Mouse (Mus musculus): ENCODE measurements around the gene Qtrt2. TPM values are rescaled to one million over a fixed set of nuclear protein-coding genes. Genes with fewer than 3 reads are reported as not detected.

Qtrt2 gene
- total RNA-seq (2021): 10 to 100 TPM; 24.9 to 29.2 TPM

DNA sequence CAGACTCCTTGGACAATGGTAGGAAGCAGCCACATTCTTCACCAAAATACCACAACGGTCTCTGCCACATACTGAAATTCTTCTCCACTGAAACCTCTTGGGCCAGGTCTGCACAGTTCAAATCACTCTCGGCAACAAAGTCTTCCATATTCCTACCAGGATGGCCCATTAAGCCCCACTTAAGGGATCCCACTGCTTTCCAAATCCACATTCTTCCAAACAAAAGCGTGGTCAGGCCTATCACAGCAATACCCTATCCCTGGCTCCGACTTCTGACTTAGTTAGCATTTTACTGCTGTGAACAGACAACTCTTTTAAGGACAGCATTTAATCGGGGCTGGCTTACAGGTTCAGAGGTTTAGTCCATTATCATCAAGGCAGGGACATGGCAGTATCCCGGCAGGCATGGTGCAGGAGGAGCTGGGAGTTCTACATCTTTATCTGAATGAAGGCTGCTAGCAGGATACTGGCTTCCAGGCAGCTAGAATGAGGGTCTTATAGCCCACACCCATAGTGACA lies at the start of gene Qtrt2:
Gene Qtrt2 (minus strand): TSS at position 469 of the 519 bp plus-strand sequence.
- DNase-seq (ENCODE audit: extremely low spot score in 1 of 2, low spot score in 2 of 2): no peak
- intact Hi-C loops (cut with DNase I): no loop called here

DNA sequence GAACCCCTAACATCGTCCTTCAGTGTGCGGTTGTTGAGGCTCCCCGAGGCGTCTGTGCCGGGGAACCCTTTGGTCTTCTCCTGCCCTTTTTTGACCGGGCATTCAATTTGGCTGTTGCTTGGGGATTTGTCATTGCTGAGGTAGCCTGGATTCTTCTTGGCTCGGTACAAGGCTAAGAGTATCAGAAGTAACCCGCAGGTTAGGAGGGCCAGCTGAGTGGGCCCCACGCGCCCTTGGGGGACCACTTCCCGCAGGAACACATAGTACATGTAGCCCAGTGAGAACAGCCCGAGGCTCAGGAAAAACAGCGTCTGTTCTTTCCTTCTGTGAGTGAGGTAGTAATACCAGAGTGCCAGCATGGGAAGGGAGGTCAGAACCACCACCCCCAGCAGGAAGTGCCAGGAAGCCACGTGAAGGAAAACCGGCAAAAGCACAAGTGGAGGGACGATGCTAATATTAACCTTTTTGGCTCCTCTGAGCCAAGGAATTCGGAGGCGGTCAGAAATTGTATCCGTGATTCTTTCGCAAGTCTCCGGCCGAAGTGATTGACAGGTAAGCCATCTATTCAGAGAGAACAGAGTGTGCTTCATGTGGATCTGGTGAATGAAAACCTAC lies 47.1 kb upstream of the Qtrt2 start:
- intact Hi-C loops (cut with DNase I): no loop called here
- DNase-seq (ENCODE audit: extremely low spot score in 1 of 2, low spot score in 2 of 2): no peak

DNA sequence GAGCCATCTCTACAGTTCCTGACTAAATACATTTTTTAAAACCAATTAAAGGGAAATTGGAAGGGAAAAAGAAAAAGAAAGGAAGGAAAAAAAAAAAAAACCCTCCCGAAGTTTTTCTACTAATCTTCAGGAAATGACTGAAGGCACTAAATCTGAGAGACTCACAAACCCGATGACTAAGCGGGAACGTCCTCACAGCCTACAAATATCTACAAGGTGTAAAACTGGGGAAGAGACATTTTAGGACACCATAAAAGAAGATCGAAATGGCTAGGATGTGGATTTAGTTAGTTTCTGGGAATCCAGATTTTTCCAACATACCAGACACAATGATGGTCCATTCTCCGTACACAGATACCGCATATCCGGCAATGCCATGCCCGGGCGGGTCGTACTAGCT lies 46.5 kb upstream of the Qtrt2 start:
- intact Hi-C loops (cut with DNase I): no loop called here
- DNase-seq (ENCODE audit: extremely low spot score in 1 of 2, low spot score in 2 of 2): no peak

DNA sequence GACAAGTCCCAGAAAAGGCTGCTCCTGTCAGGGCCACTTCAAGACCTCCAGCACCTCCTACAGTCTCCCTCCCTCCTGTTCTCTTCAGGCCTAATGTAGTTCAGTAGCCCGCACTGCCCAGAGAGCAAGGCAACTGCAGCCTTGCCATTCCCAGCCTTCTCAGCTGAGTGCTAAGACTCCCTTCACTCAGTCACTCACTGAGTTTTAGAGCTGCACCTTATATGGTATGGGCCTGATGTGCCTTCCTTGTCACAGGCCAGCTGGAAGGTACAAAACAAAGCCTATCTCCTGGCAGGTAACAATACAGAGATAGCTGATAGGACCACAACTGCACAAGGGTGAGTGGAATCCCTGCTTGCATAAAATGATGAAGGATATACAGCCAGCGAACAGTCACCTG lies 45.8 kb upstream of the Qtrt2 start:
- intact Hi-C loops (cut with DNase I): no loop called here
- no peak for DNase-seq (ENCODE audit: extremely low spot score in 1 of 2, low spot score in 2 of 2)

DNA sequence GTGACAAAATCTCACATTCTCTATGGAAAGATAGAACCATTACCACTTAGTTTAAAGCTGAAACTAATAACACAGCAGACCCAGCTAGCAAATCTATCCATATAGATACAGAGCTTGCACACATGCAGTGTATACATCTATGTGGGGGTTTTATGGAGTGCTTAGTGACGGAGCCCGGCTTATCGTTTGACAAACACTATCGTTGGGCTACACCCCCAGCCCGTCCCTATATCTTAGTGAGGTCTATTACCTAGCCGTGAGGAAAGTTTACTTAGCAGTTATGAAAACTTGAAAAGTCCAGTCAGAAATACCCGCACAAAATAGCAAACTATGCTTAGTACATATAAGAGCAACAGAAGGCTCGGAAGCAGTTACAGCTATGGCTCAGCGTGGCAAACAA lies 45.1 kb upstream of the Qtrt2 start:
- intact Hi-C loops (cut with DNase I): no loop called here
- no peak for DNase-seq (ENCODE audit: extremely low spot score in 1 of 2, low spot score in 2 of 2)

DNA sequence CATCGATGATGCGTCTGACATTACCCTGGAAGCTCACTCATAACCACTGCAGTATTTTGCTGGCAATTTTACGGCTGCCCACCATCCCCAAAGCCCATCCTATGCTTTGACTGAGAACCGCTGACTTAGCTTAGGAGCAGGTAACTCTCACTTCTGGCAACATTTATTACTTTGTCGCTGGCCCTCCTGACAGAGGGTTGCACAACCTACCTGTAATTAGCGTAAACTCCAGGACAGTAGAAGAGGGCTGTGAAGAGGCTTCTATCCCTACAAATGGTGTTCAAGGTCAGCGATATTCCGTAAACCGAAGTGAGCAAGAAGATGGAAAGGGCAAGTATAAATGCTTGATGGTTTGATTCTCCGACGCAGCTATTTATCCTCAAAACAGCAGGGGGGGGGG lies 44.6 kb upstream of the Qtrt2 start:
- no peak for DNase-seq (ENCODE audit: extremely low spot score in 1 of 2, low spot score in 2 of 2)
- intact Hi-C loops (cut with DNase I): no loop called here

DNA sequence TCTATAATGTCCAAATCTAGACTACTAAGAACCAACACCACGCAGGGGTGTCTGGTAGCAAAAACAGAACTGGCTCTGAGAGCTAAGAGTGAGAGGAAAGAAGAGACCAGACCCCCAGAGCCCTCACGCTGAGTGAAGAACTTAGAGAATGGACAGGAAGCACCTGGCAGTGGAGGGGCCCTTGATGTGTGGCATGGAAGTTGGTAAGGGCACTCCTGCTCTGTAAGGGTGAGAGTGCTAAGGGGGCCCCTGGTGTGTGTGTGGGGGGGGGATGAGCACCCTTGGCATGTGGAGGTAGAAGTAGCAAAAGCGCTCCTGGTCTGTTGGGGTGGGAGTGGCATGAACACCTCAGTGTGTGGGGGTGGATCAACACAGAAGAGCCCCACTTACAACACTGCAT lies 43.8 kb upstream of the Qtrt2 start:
- no peak for DNase-seq (ENCODE audit: extremely low spot score in 1 of 2, low spot score in 2 of 2)

DNA sequence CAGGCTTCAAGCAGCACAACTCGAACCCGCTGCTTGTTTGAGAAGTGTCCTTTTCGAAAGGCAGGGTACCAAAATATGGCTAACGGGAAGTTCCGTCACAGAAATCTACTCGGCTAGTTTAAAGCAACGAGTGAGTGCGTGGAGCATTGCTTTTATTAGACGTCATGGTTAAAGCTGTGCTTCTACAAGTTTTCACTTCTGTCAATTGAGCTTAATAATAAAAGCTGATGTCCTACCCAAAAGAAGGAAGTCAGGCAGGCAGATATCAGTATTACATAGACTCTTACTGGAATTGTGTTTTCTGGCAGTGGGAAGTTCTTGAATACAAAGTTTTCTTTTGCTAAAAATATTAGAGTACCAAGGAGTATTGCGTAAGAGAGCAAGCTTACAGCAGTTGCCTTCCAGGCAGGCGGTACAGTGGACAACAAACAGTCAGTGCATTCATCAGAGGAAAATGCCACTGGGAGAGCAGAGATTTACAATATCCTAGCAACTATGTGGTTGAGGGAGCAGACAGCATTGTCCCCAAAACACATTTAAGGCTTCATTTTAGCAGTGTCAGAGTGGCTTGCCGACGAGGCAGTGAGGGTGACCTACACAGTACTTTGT lies 39.3 kb upstream of the Qtrt2 start:
- intact Hi-C loops (cut with DNase I): no loop called here
- no peak for DNase-seq (ENCODE audit: extremely low spot score in 1 of 2, low spot score in 2 of 2)

More for the DNA sequence above, 43.8 kb upstream of the Qtrt2 start:
- intact Hi-C loops (cut with DNase I): no loop called here

DNA sequence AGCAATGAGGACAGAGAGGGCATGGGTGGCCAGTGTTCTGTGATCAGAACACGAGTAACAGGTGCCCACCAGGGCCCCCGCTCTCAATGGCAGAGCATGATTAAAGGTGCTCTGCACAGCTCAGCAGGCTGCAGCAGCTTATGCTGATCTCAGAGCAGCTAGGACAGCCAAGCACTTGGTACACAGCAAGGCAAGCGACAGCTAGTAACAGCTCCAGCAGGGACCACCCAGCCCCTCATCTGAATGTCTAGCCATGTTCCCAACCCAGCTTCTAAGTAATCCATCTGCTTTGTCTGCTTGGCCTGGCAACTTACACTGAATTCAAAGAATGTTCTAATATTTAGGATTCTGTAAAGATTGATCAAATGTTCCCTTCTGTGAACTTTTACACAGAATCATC lies 37.2 kb upstream of the Qtrt2 start:
- DNase-seq (ENCODE audit: extremely low spot score in 1 of 2, low spot score in 2 of 2): no peak
- intact Hi-C loops (cut with DNase I): no loop called here

DNA sequence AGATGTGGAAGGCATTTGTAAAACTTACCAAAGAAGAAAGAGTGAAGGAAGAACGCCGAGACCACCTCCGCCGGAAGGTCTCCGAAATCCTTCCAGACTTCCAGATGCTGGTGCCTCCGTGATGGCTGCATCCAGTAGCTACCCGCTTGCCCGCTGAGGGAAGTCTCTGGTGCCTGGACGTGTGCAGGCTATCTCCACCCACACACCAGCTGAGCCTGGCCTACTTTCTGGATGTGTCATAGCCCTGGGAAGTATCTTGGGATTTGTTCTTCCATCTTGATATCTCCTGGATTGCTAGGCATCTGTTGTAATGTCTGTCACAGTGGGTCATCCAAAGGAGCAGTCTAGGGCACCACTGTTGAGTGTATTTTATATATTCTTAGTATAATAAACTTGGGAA lies 36.7 kb upstream of the Qtrt2 start:
- intact Hi-C loops (cut with DNase I): no loop called here

DNA sequence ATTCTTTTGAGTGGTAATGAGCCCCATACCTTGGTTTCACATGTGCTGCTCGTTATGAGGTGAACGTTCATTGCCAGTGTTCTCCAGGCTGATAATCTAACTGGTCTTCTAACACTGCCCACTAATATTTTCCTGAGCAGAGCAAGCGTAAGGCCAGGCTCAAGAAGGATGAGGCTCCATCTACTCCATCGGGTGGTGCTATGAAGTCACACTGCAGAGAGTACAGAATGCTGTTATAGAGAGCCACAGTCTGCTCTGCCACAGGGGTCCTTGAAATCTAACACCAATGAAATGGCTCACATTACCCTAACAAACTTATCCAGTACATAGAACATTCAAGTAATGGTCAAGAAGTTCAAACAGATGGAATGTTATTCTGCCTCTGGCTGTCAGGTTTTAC lies 31.4 kb upstream of the Qtrt2 start:
- intact Hi-C loops (cut with DNase I): no loop called here
- no peak for DNase-seq (ENCODE audit: extremely low spot score in 1 of 2, low spot score in 2 of 2)

More for the DNA sequence above, 36.7 kb upstream of the Qtrt2 start:
- DNase-seq (ENCODE audit: extremely low spot score in 1 of 2, low spot score in 2 of 2): no peak

DNA sequence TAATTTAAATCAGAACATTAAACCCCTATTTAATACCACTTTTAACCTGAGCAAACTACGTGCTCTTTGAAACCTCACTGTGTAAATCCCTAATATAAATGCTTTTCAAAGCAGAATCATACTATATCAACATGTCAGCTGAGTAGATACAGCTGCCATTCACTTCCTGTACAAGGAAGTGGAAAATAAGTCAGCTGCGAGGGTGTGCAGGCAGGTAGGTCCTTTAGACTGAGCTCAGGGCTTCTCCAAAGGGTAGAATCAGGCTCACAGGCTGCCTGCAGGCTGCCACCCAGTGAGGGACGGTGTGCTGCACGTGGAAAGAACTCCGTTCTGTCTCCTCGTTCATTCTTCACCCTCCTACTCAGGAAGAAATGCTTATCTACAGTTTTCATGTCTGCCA lies 28.3 kb upstream of the Qtrt2 start:
- no peak for DNase-seq (ENCODE audit: extremely low spot score in 1 of 2, low spot score in 2 of 2)
- intact Hi-C loops (cut with DNase I): no loop called here

DNA sequence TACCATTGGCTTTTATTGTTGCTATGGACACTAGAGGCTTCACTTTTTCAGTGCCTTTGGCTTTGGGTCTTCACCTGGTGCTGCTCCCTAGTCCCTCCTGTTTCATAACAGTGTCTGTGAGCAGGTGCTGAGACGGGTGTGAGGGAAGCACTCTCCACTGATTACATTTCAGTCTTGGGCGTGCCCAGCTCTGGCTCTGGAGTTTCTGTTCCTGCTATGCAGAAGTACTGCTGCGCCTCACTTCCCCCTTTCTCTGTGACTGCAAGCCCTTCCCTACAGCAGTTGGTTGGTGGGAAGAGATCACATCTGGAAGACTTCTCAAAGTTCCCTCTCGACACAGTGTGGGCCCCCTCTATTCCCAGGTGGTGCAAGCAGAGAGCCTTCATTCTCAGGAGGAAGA lies 25.0 kb upstream of the Qtrt2 start:
- intact Hi-C loops (cut with DNase I): no loop called here
- no peak for DNase-seq (ENCODE audit: extremely low spot score in 1 of 2, low spot score in 2 of 2)

DNA sequence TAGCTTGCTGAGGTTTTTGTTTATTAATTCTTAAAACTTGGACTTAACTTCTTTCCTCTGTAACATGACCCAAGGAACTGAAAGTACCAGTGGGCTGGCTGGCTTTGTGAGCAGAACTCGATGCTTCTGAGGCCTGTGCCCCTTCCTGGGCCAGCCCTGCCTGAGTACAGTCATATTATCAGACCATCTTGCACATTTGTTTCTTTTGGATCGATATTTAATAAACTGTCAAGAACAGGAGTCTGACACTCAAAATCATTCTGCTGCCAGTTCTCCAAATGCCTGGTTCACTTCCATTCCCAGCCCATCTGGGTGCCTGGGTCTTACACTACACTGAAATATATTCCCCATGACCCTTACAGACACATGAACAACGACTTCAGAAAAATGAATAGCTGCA lies 19.3 kb upstream of the Qtrt2 start:
- no peak for DNase-seq (ENCODE audit: extremely low spot score in 1 of 2, low spot score in 2 of 2)
- intact Hi-C loops (cut with DNase I): no loop called here

DNA sequence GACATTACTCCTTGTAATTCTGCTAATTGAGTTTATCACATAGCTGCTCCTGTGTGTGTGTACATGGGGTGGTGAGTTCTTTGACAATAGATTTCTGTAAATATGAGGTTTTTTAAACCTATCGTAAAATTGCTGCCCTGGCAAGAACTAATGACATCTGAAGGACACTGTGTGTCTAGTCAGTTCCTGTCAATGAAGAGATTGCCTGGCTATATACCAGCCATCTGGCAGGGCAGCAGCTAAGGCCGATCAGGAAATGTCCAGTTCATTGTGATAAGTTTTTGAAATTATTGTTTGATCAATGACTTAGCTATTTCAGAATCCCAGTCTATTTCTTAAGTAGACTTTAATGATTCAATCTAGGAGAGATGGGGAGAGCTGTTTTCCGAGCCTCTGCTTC lies 18.7 kb upstream of the Qtrt2 start:
- intact Hi-C loops (cut with DNase I): no loop called here
- DNase-seq (ENCODE audit: extremely low spot score in 1 of 2, low spot score in 2 of 2): no peak

DNA sequence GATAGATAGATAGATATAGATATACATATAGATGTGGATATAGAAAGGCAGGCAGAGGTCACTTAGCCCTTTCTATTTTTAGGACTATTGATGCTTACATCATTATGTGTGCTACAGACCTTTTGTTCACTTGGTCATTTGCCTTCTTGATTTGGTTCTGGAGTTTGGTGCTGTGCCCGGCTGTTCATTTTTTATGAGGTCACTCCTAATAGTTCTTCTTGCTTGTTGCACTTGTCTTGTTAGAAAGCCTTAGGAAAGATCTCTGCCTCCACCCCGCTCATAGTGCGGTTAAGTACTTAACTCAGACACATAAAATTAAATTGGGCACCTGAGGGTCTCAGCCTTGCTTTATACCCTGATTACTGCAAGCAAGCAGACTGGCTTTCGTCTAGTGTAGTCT lies 14.2 kb upstream of the Qtrt2 start:
- intact Hi-C loops (cut with DNase I): no loop called here

DNA sequence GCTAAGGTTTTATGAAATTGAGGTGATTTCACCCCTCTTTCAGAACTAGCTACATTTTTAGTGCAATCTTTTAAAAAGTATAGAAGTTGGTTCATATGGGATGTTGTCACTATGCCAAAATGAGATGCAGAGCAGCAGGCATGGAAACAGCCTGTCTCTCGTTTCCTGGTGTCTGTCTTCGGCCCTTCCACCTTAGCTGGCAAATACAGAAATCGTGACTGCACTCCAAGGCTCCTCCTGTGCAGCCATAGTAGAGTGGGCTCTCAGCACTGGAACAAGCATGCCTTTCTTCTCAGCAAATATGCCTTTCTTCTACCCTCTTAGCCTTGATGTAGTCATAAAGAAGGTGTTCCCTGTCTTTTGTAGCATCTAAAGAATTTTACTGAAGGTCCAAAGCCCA lies 9.3 kb upstream of the Qtrt2 start:
- no peak for DNase-seq (ENCODE audit: extremely low spot score in 1 of 2, low spot score in 2 of 2)
- intact Hi-C loops (cut with DNase I): no loop called here

More for the DNA sequence above, 14.2 kb upstream of the Qtrt2 start:
- DNase-seq (ENCODE audit: extremely low spot score in 1 of 2, low spot score in 2 of 2): no peak

DNA sequence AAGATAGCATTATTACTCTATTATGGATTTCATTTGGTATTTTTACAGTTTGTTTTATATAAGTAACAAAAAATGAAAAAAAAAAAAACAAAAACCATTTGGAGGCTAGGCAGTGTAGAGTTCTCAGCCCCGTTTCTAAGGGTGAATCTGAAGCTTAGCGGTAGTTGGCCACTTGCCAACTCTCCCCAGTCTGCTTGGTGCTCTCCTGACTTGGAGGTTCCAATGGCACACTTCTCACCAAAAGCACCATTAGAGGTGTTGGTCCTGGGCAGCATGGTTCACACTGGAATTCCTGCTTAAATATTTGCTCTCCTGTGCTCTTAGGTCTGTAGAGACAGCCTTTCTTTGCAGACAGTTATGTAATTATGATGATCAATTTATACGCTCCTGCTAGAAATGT lies 8.8 kb upstream of the Qtrt2 start:
- intact Hi-C loops (cut with DNase I): no loop called here
- no peak for DNase-seq (ENCODE audit: extremely low spot score in 1 of 2, low spot score in 2 of 2)

DNA sequence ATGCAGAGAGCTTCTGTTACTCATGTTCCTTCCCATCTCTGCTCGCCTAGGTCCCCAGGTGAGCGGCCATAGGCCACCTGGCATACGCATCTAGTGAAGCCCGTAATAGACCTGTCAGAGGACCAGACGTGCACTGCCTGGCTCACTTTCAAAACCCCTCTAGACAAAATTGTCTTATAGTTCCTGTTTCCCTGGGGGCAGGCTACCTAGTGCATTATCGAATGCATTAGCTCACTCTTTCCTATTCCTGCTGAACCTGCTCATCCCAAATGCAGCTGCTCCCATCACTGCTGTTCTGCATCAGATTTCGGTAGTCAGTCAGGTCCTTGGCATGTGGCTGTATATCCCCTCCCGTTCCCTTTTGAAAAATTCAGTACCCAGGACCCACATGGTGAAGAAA lies 8.2 kb upstream of the Qtrt2 start:
- no peak for DNase-seq (ENCODE audit: extremely low spot score in 1 of 2, low spot score in 2 of 2)
- intact Hi-C loops (cut with DNase I): no loop called here

DNA sequence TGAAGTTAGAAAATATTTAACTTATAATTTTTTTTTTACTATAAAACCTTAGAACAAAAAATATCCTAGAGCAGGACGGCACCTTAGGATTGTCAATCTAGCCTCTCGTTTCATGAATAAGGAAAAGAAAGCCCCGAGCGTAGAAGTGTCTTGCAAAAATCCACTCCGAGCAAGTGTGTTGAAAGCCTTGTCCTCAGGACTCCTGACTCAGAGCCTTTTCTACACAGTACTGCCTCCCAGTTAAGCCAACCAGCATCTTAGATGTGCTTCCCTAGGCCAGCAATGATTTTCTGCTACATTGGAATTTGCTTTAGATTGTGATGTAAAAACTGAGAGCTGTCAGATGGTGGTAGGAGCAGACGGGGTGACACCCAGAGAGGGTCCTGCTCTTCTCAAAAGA lies 6.4 kb upstream of the Qtrt2 start:
- DNase-seq (ENCODE audit: extremely low spot score in 1 of 2, low spot score in 2 of 2): no peak
- intact Hi-C loops (cut with DNase I): no loop called here

DNA sequence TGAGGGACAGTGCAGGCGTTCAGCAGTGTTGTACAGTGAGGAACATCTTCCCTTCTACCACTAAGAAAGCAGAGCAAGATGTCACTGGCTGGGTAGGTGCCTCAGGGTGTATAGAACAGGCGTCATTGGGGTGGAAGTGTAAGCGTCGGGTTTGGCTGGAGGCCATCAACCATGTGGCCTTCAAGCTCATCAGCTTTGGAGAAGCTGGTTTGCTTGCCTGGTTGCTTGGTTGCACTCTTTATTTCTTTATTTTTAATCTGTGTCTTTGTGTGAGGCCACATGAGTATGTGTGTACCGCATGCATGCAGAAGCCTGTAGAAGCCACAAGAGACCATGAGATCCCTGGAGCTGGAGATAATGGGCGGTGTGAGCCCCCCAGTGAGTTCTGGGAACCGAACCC lies 5.7 kb upstream of the Qtrt2 start:
- no peak for DNase-seq (ENCODE audit: extremely low spot score in 1 of 2, low spot score in 2 of 2)
- intact Hi-C loops (cut with DNase I): no loop called here

Data from left cerebral cortex, postnatal 10 days (tissue).